Mouse (Mus musculus) heart, adult 11 months (tissue): ENCODE data around the gene Tnks1bp1.

Experiments used
- DNase-seq: peaks from one replicate; pipeline ENCODE4 v3.0.0; 2022

Tnks1bp1 gene

DNA sequence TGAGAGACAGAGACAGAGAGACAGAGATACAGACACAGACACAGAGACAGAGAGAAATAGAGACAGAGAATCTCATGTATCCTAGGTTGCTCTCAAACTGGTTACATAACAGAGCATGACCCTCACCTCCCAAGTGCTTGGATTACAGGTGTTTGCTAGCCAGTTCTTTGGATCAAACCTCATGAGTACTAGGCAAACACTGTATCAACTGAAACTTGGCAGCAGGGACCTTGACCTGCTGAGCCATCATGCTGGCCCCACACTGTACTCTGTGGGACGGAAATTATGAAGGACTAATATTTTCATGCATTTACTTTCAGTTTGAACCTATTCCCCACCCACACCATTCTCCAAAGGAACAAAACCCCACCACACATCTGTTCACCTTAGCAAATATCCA is 45.6 kb downstream of the Tnks1bp1 start:
- peak; percentile 54 for DNase-seq

- peak; percentile 78 for DNase-seq
Measured at GRCm38 (mm10) chr2:85095906-85096305, 48.1 kb downstream of the Tnks1bp1 start.

GRCm38 (mm10) chr2:85098014-85098413 is 50.2 kb downstream of the Tnks1bp1 start:
- peak; percentile 75 for DNase-seq

DNA sequence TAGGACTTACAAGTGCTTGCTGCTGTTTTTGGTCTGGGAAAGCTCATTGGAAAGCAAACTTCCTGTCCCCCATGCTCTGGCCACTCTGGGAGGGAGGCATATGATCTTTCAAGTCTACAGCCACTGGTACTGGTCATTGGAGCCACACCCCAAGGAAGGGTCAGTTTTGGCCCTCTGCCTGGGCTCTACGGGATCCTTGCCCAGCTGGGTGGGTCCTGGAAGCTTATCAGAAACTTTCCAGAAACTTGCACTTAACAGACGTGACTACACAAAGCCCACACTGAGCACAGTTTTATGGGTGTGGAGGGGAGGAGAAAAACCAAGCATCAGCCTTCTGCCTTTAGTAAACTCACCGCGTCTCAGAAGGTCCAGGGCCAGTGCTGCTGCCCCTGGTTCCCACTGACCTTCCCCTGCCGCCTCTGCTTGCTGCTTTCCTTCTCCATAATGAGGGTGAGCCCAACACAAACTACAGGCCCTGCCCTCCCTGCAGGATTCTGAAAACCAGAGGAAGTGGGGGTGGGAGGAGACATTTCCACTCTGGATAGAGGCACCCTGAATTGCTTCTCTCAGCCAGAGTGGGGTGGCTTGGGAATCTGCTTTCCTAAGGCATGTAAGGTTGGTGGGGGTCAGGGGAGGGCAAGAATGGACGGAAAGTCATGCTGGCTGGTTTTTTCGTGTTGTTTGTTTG is 51.1 kb downstream of the Tnks1bp1 start:
- peak; percentile 99 for DNase-seq

GRCm38 (mm10) chr2:85103201-85103600 is 55.4 kb downstream of the Tnks1bp1 start:
- DNase-seq, result peak; percentile 59

- peak; percentile 78 for DNase-seq
Measured at GRCm38 (mm10) chr2:85105426-85106013, 57.7 kb downstream of the Tnks1bp1 start.

GRCm38 (mm10) chr2:85106068-85106790 is 58.4 kb downstream of the Tnks1bp1 start:
- DNase-seq, result peak; percentile 82

GRCm38 (mm10) chr2:85106941-85107340 is 59.1 kb downstream of the Tnks1bp1 start:
- DNase-seq, result peak; percentile 83

- peak; percentile 69 for DNase-seq
Measured at GRCm38 (mm10) chr2:85110288-85110875, 62.6 kb downstream of the Tnks1bp1 start.
